Mouse (Mus musculus) embryonic facial prominence, embryonic 10.5 days (tissue): Measurements from ENCODE around the gene Smug1. TPM values are rescaled to one million over a fixed set of nuclear protein-coding genes. Genes with fewer than 3 reads are reported as not detected.

Experiments
- DNase-seq: peaks from one replicate; pipeline ENCODE4 v3.0.0-alpha.2; 2017; ENCODE audit warnings: low spot score
- H3K27ac ChIP-seq: fragments of 300-500 bp; sonication (generic); replicated peaks from 2 replicates; pipeline ENCODE4 v1.5.1; 2016; ENCODE audit warnings: mild to moderate bottlenecking
- H3K27me3 ChIP-seq: fragments of 300-500 bp; sonication (generic); replicated peaks from 2 replicates; pipeline ENCODE4 v1.6.1; 2016; ENCODE audit warnings: low read depth, mild to moderate bottlenecking; ENCODE audit not compliant: poor library complexity, severe bottlenecking
- H3K36me3 ChIP-seq: fragments of 300-500 bp; sonication (generic); replicated peaks from 2 replicates; pipeline ENCODE4 v1.6.1; 2016; ENCODE audit warnings: mild to moderate bottlenecking, moderate library complexity
- H3K4me1 ChIP-seq: fragments of 300-500 bp; sonication (generic); 2 replicates; pipeline ENCODE4 v1.6.1; 2016
- H3K4me3 ChIP-seq: fragments of 300-500 bp; sonication (generic); 2 replicates; pipeline ENCODE4 v1.5.1; 2016; ENCODE audit warnings: mild to moderate bottlenecking, moderate library complexity
- H3K9me3 ChIP-seq: fragments of 300-500 bp; sonication (generic); 2 replicates; pipeline ENCODE4 v1.6.1; 2016; ENCODE audit warnings: mild to moderate bottlenecking
- WGBS: fragments of 180-500 bp; shearing (Covaris S2); methylation state at CpG from one replicate; pipeline ENCODE4 v1.1.7; 2016; 5-methylcytosine and 5-hydroxymethylcytosine counted together
- polyA plus RNA-seq: library from polyadenylated mRNA; unstranded; fragments of >200 nt; fragmentation: Nextera tagmentation; extraction: Ambion mirVana; gene quantifications from 2 replicates; pipeline ENCODE4 v1.2.1, GENCODE M21; 2016

Smug1 gene
- polyA plus RNA-seq, 1 experiment from 2014 or later = 19.6 TPM

- Histone ChIP-seq H3K27me3 (peaks cover 100% of the 10 kb centered on the region), H3K4me1 (peaks cover 22% of the 10 kb centered on the region)
Observed at GRCm38 (mm10) chr15:103106201-103106600, 60.7 kb downstream of the Smug1 start.

More at GRCm38 (mm10) chr15:103106201-103106600, 60.7 kb downstream of the Smug1 start:
- no peaks in the 10 kb centered on the region for H3K9me3 ChIP-seq
- H3K4me3 ChIP-seq = no peak overlapping the region
- no peak for DNase-seq
- 2% methylated on average over 2 of the region's 2 CpGs for WGBS
- H3K36me3 ChIP-seq = no peaks in the 10 kb centered on the region
- no peak overlapping the region for H3K27ac ChIP-seq

Other genes starting within 250 kb of the Smug1 start
- gene Hoxc13, start 246.0 kb downstream of the Smug1 start, polyA plus RNA-seq = 0.08 TPM in 1 of 2 replicates, not detected in the other
- gene Hoxc12, start 230.3 kb downstream of the Smug1 start, polyA plus RNA-seq = not detected in 2 replicates
- not detected in 2 replicates for gene Hoxc11, start 212.7 kb downstream of the Smug1 start, polyA plus RNA-seq
- gene Hoxc10, start 200.3 kb downstream of the Smug1 start, polyA plus RNA-seq = not detected in 2 replicates
- gene Hoxc5, start 199.6 kb downstream of the Smug1 start, polyA plus RNA-seq = 0.07 and 0.18 TPM in 2 replicates
- gene Hoxc9, start 190.7 kb downstream of the Smug1 start, polyA plus RNA-seq = not detected in 2 replicates
- gene Hoxc8, start 176.5 kb downstream of the Smug1 start, polyA plus RNA-seq = not detected in 2 replicates
- not detected in 2 replicates for gene Hoxc6, start 168.8 kb downstream of the Smug1 start, polyA plus RNA-seq
- 0.11 and 0.16 TPM in 2 replicates for gene Hoxc4, start 148.2 kb downstream of the Smug1 start, polyA plus RNA-seq
- 202 and 206 TPM in 2 replicates for gene Cbx5, start 72.7 kb upstream of the Smug1 start, polyA plus RNA-seq
- gene Hnrnpa1, start 73.3 kb upstream of the Smug1 start, polyA plus RNA-seq = 1,897 and 1,928 TPM in 2 replicates
- gene Nfe2, start 91.3 kb upstream of the Smug1 start, polyA plus RNA-seq = 4.7 and 5.9 TPM in 2 replicates
- gene Copz1, start 105.6 kb upstream of the Smug1 start, polyA plus RNA-seq = 281 and 285 TPM in 2 replicates
- gene Gpr84, start 143.5 kb upstream of the Smug1 start, polyA plus RNA-seq = 0.16 and 0.29 TPM in 2 replicates
- 22.1 and 22.7 TPM in 2 replicates for gene Zfp385a, start 173.0 kb upstream of the Smug1 start, polyA plus RNA-seq
- 29.5 and 29.7 TPM in 2 replicates for gene Itga5, start 199.7 kb upstream of the Smug1 start, polyA plus RNA-seq